Mouse (Mus musculus): ENCODE results near the gene Rap1gap. TPM values are rescaled to one million over a fixed set of nuclear protein-coding genes. Genes with fewer than 3 reads are reported as not detected.

The Rap1gap gene
- polyA plus RNA-seq, 1 experiment from 2014 or later: 8.0 TPM

GRCm38 (mm10) chr4:137700960-137701359 lies 36.4 kb downstream of the Rap1gap start:
- H3K4me1 ChIP-seq: peaks cover 52% of the 10 kb centered on the region
- no peak overlapping the region for H3K4me3 ChIP-seq
- H3K27ac ChIP-seq: no peak overlapping the region
- no peak for DNase-seq (ENCODE audit: low spot score)
- no peaks in the 10 kb centered on the region for H3K9me3 ChIP-seq
- peaks cover 56% of the 10 kb centered on the region for H3K27me3 ChIP-seq (ENCODE audit: insufficient read depth, poor library complexity, severe bottlenecking)
- WGBS: 32% methylated on average over 6 of the region's 6 CpGs
- no peaks in the 10 kb centered on the region for H3K36me3 ChIP-seq

DNA sequence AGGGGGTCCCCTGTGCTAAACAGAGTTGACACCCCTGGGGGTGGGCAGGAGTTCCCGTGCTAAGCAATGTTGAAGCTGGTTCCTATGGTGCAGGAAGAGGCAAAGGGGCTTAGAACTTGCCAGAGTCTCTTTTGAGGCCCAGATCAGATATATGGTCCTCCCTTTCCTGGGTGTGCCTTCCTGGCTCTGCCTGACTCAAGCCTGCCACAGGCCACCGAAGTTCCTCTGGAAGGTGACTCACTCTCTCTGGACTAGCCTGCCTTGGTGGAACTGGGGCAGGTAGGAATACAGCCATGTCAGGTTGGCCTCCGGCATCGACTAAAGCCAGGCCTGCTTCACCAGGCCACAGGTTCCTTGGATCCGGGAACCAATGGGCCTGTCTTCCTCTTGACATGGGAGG lies 38.6 kb downstream of the Rap1gap start:
- Histone ChIP-seq H3K4me3 (no peak overlapping the region), H3K9me3 (no peaks in the 10 kb centered on the region), H3K36me3 (no peaks in the 10 kb centered on the region), H3K27ac (0 out of 2 replicates have a peak overlapping the region, but pooled peaks have one; percentile 5), H3K4me1 (peaks cover 53% of the 10 kb centered on the region), H3K27me3 (ENCODE audit: insufficient read depth, poor library complexity, severe bottlenecking) (peaks cover 69% of the 10 kb centered on the region)
- WGBS: 78% methylated on average over 5 of the region's 5 CpGs
- no peak for DNase-seq (ENCODE audit: low spot score)

- no peaks in the 10 kb centered on the region for H3K9me3 ChIP-seq
- no peaks in the 10 kb centered on the region for H3K36me3 ChIP-seq
- H3K27me3 ChIP-seq (ENCODE audit: insufficient read depth, poor library complexity, severe bottlenecking): peaks cover 84% of the 10 kb centered on the region
- H3K27ac ChIP-seq: no peak overlapping the region
- H3K4me1 ChIP-seq: peaks cover 39% of the 10 kb centered on the region
- 79% methylated on average over 2 of the region's 2 CpGs for WGBS
- no peak overlapping the region for H3K4me3 ChIP-seq
- DNase-seq (ENCODE audit: low spot score): no peak
These were observed 40.0 kb downstream of the Rap1gap start for GRCm38 (mm10) chr4:137704561-137704960.

DNA sequence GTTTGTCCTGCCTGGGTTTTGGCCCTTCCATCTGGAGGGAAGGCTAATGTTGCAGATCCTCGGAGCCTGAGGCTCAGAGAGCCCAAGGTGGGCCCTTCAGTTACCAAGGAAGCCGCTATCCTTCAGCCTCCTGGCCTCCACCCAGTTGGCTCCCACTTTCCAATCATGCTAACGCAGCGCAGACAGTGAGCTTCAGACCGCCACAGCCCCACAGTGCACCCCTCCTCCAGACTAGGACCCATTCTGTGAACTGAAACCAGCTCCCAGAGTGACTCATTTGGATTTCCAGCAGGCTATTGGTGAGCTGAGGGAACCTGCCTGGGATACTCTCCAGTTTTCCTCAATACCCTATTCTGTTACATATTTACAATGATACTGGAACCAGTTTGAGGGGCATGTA lies 40.9 kb downstream of the Rap1gap start:
- H3K4me1 ChIP-seq: peaks cover 36% of the 10 kb centered on the region
- H3K27ac ChIP-seq: no peak overlapping the region
- H3K27me3 ChIP-seq (ENCODE audit: insufficient read depth, poor library complexity, severe bottlenecking): peaks cover 91% of the 10 kb centered on the region
- no peaks in the 10 kb centered on the region for H3K9me3 ChIP-seq
- no peak for DNase-seq (ENCODE audit: low spot score)
- H3K36me3 ChIP-seq: no peaks in the 10 kb centered on the region
- 68% methylated on average over 5 of the region's 5 CpGs for WGBS
- no peak overlapping the region for H3K4me3 ChIP-seq

DNA sequence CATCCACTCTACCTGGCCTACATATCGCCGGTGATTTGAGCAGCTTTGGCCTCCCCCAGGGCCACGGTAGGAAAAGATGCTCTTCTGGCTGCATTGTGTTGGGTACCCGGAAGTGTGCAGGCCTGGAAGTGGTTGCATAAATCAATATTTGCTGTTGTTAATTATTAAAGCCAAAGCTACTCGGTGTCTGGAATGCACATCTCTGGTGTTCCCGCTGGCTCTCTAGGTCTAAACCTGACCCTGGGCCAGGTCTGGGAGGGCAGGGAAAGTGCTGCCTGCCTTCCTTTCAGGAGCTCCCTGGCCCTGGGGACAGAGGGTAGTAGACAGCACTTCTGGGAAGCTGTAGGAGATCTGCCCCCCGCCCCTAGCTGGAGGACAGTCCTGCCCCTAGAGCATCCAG lies 42.0 kb downstream of the Rap1gap start:
- no peaks in the 10 kb centered on the region for H3K9me3 ChIP-seq
- 73% methylated on average over 7 of the region's 7 CpGs for WGBS
- peaks cover 37% of the 10 kb centered on the region for H3K4me1 ChIP-seq
- H3K4me3 ChIP-seq: peak overlapping the region; percentile 75; the same call in 1 of the 2 replicates
- peak overlapping the region; percentile 81; the same call in 1 of the 2 replicates for H3K27ac ChIP-seq
- no peaks in the 10 kb centered on the region for H3K36me3 ChIP-seq
- peaks cover 92% of the 10 kb centered on the region for H3K27me3 ChIP-seq (ENCODE audit: insufficient read depth, poor library complexity, severe bottlenecking)
- no peak for DNase-seq (ENCODE audit: low spot score)

DNA sequence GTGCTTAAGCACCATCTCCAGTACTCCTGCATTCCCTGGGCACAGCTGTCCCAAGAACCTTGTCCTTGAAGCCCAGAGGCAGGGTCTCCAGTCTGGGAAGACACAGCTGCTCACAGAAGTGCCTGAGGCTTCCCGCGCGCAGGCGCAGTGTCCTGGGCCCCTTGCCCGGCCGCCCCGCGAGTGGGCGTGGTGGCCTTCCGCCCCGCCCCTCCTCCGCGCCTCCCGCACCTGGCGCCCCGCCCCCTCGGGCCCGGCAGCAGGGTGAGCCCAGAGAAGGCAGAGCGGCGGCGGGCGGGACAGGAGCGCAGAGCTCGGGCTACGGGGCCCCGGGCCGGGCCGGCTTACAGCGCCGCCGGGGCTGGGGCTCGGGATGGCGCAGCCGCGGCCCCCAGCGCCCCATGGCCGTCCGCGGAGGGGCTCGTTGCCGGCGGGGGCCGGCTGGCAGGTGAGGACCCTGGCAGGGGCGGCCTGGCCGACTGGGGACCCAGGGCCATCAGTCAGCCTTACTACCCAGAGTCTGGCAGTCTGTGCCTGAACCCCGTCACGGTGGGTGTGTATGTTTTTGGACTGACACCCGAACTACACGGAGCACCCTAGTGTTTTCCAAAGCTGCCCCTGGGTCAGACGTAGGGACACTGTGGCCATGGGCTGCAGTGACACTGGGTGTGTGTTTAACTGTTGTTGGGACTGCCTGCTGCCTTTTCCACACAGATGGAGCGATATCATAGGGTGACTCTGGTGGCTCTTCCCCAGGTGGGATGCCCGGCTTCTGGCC lies 42.9 kb downstream of the Rap1gap start:
- Histone ChIP-seq H3K4me1 (peaks cover 35% of the 10 kb centered on the region), H3K4me3 (peak overlapping the region; percentile 75), H3K36me3 (no peaks in the 10 kb centered on the region), H3K9me3 (no peaks in the 10 kb centered on the region), H3K27ac (peak overlapping the region; percentile 81), H3K27me3 (ENCODE audit: insufficient read depth, poor library complexity, severe bottlenecking) (peaks cover 99% of the 10 kb centered on the region)
- 4% methylated on average over 52 of the region's 52 CpGs for WGBS
- peak; percentile 90 for DNase-seq (ENCODE audit: low spot score)

- H3K27me3 ChIP-seq (ENCODE audit: insufficient read depth, poor library complexity, severe bottlenecking): peaks cover 93% of the 10 kb centered on the region
- no peak overlapping the region for H3K4me3 ChIP-seq
- no peak overlapping the region for H3K27ac ChIP-seq
- no peaks in the 10 kb centered on the region for H3K36me3 ChIP-seq
- WGBS: 43% methylated on average over 13 of the region's 13 CpGs
- H3K4me1 ChIP-seq: peaks cover 34% of the 10 kb centered on the region
- DNase-seq (ENCODE audit: low spot score): no peak
- H3K9me3 ChIP-seq: no peaks in the 10 kb centered on the region
These were observed 48.4 kb downstream of the Rap1gap start for GRCm38 (mm10) chr4:137712963-137713362.

GRCm38 (mm10) chr4:137714020-137714624 lies 49.6 kb downstream of the Rap1gap start:
- peaks cover 93% of the 10 kb centered on the region for H3K27me3 ChIP-seq (ENCODE audit: insufficient read depth, poor library complexity, severe bottlenecking)

DNA sequence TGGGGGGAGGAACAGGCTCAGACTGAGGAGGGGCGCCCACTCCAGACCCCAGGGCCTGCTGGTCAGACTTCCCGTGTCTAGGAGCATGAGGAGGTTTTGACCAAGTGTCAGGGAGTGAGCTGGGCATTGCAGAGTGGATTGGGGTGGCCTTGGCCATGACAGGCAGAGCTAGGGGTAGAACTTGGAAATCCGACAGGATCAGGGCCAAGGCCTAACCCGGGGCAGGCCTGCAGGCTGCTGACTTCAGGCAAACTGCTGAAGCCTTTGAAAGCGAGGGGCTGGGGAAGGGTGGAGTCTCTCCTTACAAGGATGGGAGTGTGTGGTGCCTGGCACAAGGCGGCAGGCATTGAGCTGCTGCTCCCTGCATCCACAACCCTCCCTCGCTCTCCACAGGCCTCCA lies 52.5 kb downstream of the Rap1gap start:
- peak overlapping the region; percentile 54; the same call in 1 of the 2 replicates for H3K27ac ChIP-seq
- H3K36me3 ChIP-seq: no peaks in the 10 kb centered on the region
- H3K27me3 ChIP-seq (ENCODE audit: insufficient read depth, poor library complexity, severe bottlenecking): peaks cover 93% of the 10 kb centered on the region
- H3K9me3 ChIP-seq: no peaks in the 10 kb centered on the region
- H3K4me1 ChIP-seq: peaks cover 43% of the 10 kb centered on the region
- no peak for DNase-seq (ENCODE audit: low spot score)
- H3K4me3 ChIP-seq: no peak overlapping the region
- 46% methylated on average over 7 of the region's 7 CpGs for WGBS

More at GRCm38 (mm10) chr4:137714020-137714624, 49.6 kb downstream of the Rap1gap start:
- 33% methylated on average over 8 of the region's 8 CpGs for WGBS
- H3K9me3 ChIP-seq: no peaks in the 10 kb centered on the region
- H3K27ac ChIP-seq: no peak overlapping the region
- peaks cover 43% of the 10 kb centered on the region for H3K4me1 ChIP-seq
- no peak overlapping the region for H3K4me3 ChIP-seq
- DNase-seq (ENCODE audit: low spot score): no peak
- H3K36me3 ChIP-seq: no peaks in the 10 kb centered on the region

- H3K27ac ChIP-seq: peak overlapping the region; percentile 12; the same call in 1 of the 2 replicates
These were observed 53.1 kb downstream of the Rap1gap start for GRCm38 (mm10) chr4:137717671-137718070.

DNA sequence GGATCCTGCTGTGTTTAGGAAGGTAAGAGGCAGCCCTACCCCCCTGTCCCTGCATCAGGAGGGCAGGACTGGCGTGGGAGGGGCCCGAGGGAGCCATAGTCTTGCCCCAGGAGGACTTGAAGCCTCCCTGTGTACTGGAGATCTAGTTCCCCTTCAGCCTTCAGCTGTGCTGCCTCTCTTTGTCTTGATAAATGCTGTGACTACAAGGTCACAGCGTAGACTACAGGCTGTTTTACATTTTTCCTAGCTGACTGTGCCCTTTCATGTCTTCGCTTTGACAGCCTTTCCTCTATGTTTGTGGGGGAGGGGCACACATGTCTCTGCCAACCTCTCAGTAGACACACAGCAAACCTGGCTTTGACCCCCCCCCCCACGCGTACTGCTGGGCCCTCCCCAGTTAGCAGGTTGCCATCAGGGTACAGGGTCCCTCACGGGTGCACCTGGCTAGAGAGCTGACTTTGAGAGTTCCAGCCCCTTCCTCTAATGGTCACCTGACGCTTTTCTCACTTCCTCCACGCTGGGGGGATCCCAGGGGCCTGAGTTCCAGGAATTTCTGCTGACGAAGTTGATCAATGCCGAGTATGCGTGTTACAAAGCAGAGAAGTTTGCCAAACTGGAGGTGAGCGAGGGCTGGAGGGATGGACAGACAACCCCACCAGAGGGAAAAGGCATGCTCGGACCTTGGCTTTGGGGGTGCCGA lies 55.0 kb downstream of the Rap1gap start:
- no peak for DNase-seq (ENCODE audit: low spot score)
- H3K27me3 ChIP-seq (ENCODE audit: insufficient read depth, poor library complexity, severe bottlenecking): peaks cover 95% of the 10 kb centered on the region
- no peaks in the 10 kb centered on the region for H3K9me3 ChIP-seq
- H3K4me3 ChIP-seq: peak overlapping the region; percentile 29; the same call in 1 of the 2 replicates
- no peaks in the 10 kb centered on the region for H3K36me3 ChIP-seq
- H3K4me1 ChIP-seq: peaks cover 60% of the 10 kb centered on the region
- peak overlapping the region; percentile 69 for H3K27ac ChIP-seq
- WGBS: 25% methylated on average over 15 of the region's 15 CpGs

More at GRCm38 (mm10) chr4:137717671-137718070, 53.1 kb downstream of the Rap1gap start:
- Histone ChIP-seq H3K4me1 (peaks cover 45% of the 10 kb centered on the region), H3K4me3 (peak overlapping the region; percentile 6; the same call in 1 of the 2 replicates), H3K27me3 (ENCODE audit: insufficient read depth, poor library complexity, severe bottlenecking) (peaks cover 93% of the 10 kb centered on the region), H3K9me3 (no peaks in the 10 kb centered on the region), H3K36me3 (no peaks in the 10 kb centered on the region)
- DNase-seq (ENCODE audit: low spot score): no peak
- WGBS: 67% methylated on average over 15 of the region's 15 CpGs

- peaks cover 59% of the 10 kb centered on the region for H3K4me1 ChIP-seq
These were observed 57.0 kb downstream of the Rap1gap start for GRCm38 (mm10) chr4:137721563-137721962.

GRCm38 (mm10) chr4:137722230-137722629 lies 57.7 kb downstream of the Rap1gap start:
- Histone ChIP-seq H3K9me3 (no peaks in the 10 kb centered on the region), H3K4me1 (peaks cover 56% of the 10 kb centered on the region), H3K4me3 (no peak overlapping the region), H3K27ac (no peak overlapping the region), H3K36me3 (no peaks in the 10 kb centered on the region), H3K27me3 (ENCODE audit: insufficient read depth, poor library complexity, severe bottlenecking) (peaks cover 100% of the 10 kb centered on the region)
- 78% methylated on average over 3 of the region's 3 CpGs for WGBS
- DNase-seq (ENCODE audit: low spot score): no peak

More at GRCm38 (mm10) chr4:137721563-137721962, 57.0 kb downstream of the Rap1gap start:
- Histone ChIP-seq H3K9me3 (no peaks in the 10 kb centered on the region), H3K27me3 (ENCODE audit: insufficient read depth, poor library complexity, severe bottlenecking) (peaks cover 100% of the 10 kb centered on the region), H3K36me3 (no peaks in the 10 kb centered on the region), H3K27ac (no peak overlapping the region), H3K4me3 (no peak overlapping the region)
- DNase-seq (ENCODE audit: low spot score): no peak
- 85% methylated on average over 15 of the region's 15 CpGs for WGBS

All from heart, embryonic 10.5 days (tissue).